Mouse (Mus musculus) heart, embryonic 15.5 days (tissue): Measurements from ENCODE around the gene Zfp422. TPM values are rescaled to one million over a fixed set of nuclear protein-coding genes. Genes with fewer than 3 reads are reported as not detected.

Source experiments
- ATAC-seq: fragments of 200-750 bp; cut with Nextera tagmentation; replicated peaks from 2 replicates; pipeline ENCODE4 v1.8.0; 2017; ENCODE audit warnings: low read depth, moderate TSS enrichment; ENCODE audit not compliant: insufficient number of reproducible peaks, insufficient read depth, low FRiP score
- H3K27ac ChIP-seq: fragments of 300-500 bp; sonication (generic); 2 replicates; pipeline ENCODE4 v1.5.1; 2015; ENCODE audit warnings: mild to moderate bottlenecking, inconsistent platforms
- H3K27me3 ChIP-seq: fragments of 300-500 bp; sonication (generic); 2 replicates; pipeline ENCODE4 v1.6.1; 2015; ENCODE audit warnings: inconsistent platforms
- H3K36me3 ChIP-seq: fragments of 300-500 bp; sonication (generic); 2 replicates; pipeline ENCODE4 v1.6.1; 2015; ENCODE audit warnings: mild to moderate bottlenecking, inconsistent platforms
- H3K4me1 ChIP-seq: fragments of 300-500 bp; sonication (generic); replicated peaks from 2 replicates; pipeline ENCODE4 v1.6.1; 2015; ENCODE audit warnings: inconsistent platforms
- H3K4me2 ChIP-seq: fragments of 300-500 bp; sonication (generic); 2 replicates; pipeline ENCODE4 v1.6.1; 2015; ENCODE audit warnings: inconsistent platforms, mild to moderate bottlenecking, moderate library complexity
- H3K4me3 ChIP-seq: fragments of 300-500 bp; sonication (generic); 2 replicates; pipeline ENCODE4 v1.5.1; 2015; ENCODE audit warnings: mild to moderate bottlenecking, inconsistent platforms
- H3K9ac ChIP-seq: fragments of 300-500 bp; sonication (generic); 2 replicates; pipeline ENCODE4 v1.6.1; 2015; ENCODE audit warnings: mild to moderate bottlenecking, inconsistent platforms
- H3K9me3 ChIP-seq: fragments of 300-500 bp; sonication (generic); replicated peaks from 2 replicates; pipeline ENCODE4 v1.6.1; 2016; ENCODE audit warnings: inconsistent platforms
- WGBS: fragments of 180-500 bp; shearing (Covaris S2); methylation state at CpG from one replicate; pipeline ENCODE4 v1.1.7; 2015; ENCODE audit warnings: mixed read lengths; 5-methylcytosine and 5-hydroxymethylcytosine counted together
- polyA plus RNA-seq: library from polyadenylated mRNA; unstranded; fragments of >200 nt; fragmentation: Nextera tagmentation; extraction: Ambion mirVana; gene quantifications from 2 replicates; pipeline ENCODE4 v1.2.1, GENCODE M21; 2015

Gene Zfp422
- polyA plus RNA-seq, 1 experiment from 2014 or later = 74.8 TPM

GRCm38 (mm10) chr6:116647763-116648162 lies 19.0 kb upstream of the Zfp422 start:
- Histone ChIP-seq H3K36me3 (no peaks in the 10 kb centered on the region), H3K9me3 (no peaks in the 10 kb centered on the region), H3K9ac (no peak overlapping the region), H3K27ac (0 out of 2 replicates have a peak overlapping the region, but pooled peaks have one; percentile 15), H3K4me2 (no peak overlapping the region), H3K4me1 (peaks cover 50% of the 10 kb centered on the region), H3K27me3 (no peaks in the 10 kb centered on the region), H3K4me3 (no peak overlapping the region)
- WGBS = 60% methylated on average over 12 of the region's 12 CpGs
- 0 out of 2 replicates have a peak, but pooled peaks have one; percentile 8 for ATAC-seq

DNA sequence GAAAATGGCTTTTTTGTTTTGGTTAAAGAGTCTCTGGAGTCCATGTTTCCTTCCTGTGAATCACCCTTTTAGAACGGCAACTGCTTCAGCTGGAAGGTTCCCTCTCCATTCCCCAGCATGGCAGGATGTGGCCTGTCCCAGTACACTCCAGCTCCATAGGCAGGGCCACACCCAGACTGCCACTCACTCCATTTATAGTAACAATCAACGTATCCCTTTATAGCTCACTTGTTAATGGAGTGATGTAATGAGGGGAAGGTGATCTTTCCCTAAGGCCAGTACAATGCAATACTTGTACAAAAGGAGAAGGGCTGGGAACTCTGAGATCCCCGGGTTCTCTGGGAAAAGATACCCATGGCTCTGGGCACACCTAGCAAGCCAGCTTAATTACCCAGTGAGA lies 15.5 kb upstream of the Zfp422 start:
- Histone ChIP-seq H3K27ac (peak overlapping the region; percentile 84), H3K27me3 (no peaks in the 10 kb centered on the region), H3K36me3 (no peaks in the 10 kb centered on the region), H3K9ac (no peak overlapping the region), H3K4me2 (no peak overlapping the region), H3K4me1 (peaks cover 39% of the 10 kb centered on the region), H3K9me3 (no peaks in the 10 kb centered on the region), H3K4me3 (no peak overlapping the region)
- peak; percentile 83 for ATAC-seq
- 19% methylated on average over 3 of the region's 3 CpGs for WGBS

GRCm38 (mm10) chr6:116643881-116644280 lies 15.1 kb upstream of the Zfp422 start:
- H3K4me1 ChIP-seq = peaks cover 39% of the 10 kb centered on the region
- no peak overlapping the region for H3K9ac ChIP-seq
- H3K27me3 ChIP-seq = no peaks in the 10 kb centered on the region
- H3K9me3 ChIP-seq = no peaks in the 10 kb centered on the region
- H3K4me3 ChIP-seq = no peak overlapping the region
- H3K4me2 ChIP-seq = no peak overlapping the region
- ATAC-seq = no peak
- H3K36me3 ChIP-seq = no peaks in the 10 kb centered on the region
- 56% methylated on average over 4 of the region's 4 CpGs for WGBS
- H3K27ac ChIP-seq = peak overlapping the region; percentile 84

GRCm38 (mm10) chr6:116642942-116643341 lies 14.1 kb upstream of the Zfp422 start:
- Histone ChIP-seq H3K36me3 (no peaks in the 10 kb centered on the region), H3K27me3 (no peaks in the 10 kb centered on the region), H3K9ac (no peak overlapping the region), H3K4me1 (peaks cover 46% of the 10 kb centered on the region), H3K9me3 (no peaks in the 10 kb centered on the region), H3K4me3 (no peak overlapping the region), H3K4me2 (no peak overlapping the region), H3K27ac (peak overlapping the region; percentile 84; the same call in 1 of the 2 replicates)
- WGBS = 70% methylated on average over 11 of the region's 11 CpGs
- no peak for ATAC-seq

- H3K4me2 ChIP-seq = no peak overlapping the region
- WGBS = 50% methylated on average over 2 of the region's 2 CpGs
- no peak for ATAC-seq
- peaks cover 61% of the 10 kb centered on the region for H3K4me1 ChIP-seq
- no peaks in the 10 kb centered on the region for H3K9me3 ChIP-seq
- no peak overlapping the region for H3K9ac ChIP-seq
- H3K27me3 ChIP-seq = no peaks in the 10 kb centered on the region
- H3K4me3 ChIP-seq = no peak overlapping the region
- peak overlapping the region; percentile 24; the same call in 1 of the 2 replicates for H3K27ac ChIP-seq
- no peaks in the 10 kb centered on the region for H3K36me3 ChIP-seq
Measured at GRCm38 (mm10) chr6:116639663-116640062, 10.9 kb upstream of the Zfp422 start.

GRCm38 (mm10) chr6:116638871-116639270 lies 10.1 kb upstream of the Zfp422 start:
- no peak for ATAC-seq
- no peak overlapping the region for H3K27ac ChIP-seq
- H3K9me3 ChIP-seq = no peaks in the 10 kb centered on the region
- 78% methylated on average over 2 of the region's 2 CpGs for WGBS
- no peak overlapping the region for H3K4me3 ChIP-seq
- peaks cover 63% of the 10 kb centered on the region for H3K4me1 ChIP-seq
- H3K4me2 ChIP-seq = no peak overlapping the region
- H3K9ac ChIP-seq = no peak overlapping the region
- no peaks in the 10 kb centered on the region for H3K36me3 ChIP-seq
- no peaks in the 10 kb centered on the region for H3K27me3 ChIP-seq

DNA sequence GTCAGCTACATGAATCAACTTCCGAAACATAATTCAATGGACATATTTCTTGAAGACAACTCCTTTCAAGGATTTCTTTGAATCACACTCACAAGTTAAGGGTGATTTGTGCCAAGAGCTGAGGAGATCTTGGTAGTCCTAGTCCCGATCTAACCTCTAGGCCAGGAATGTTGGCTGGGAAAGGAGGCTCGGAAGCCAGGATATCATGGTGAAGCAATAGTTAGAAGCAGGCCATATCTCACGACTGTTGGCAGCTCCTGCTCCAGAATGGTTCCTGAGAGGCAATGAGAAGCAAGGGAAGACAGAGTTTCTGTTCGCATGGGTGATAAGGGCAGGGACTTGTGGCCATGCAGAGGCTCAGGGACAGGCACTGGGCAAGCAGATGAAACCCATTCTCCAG lies 8.7 kb upstream of the Zfp422 start:
- WGBS = 58% methylated on average over 5 of the region's 5 CpGs
- Histone ChIP-seq H3K4me2 (no peak overlapping the region), H3K27me3 (no peaks in the 10 kb centered on the region), H3K4me3 (no peak overlapping the region), H3K36me3 (no peaks in the 10 kb centered on the region), H3K4me1 (peaks cover 55% of the 10 kb centered on the region), H3K9ac (no peak overlapping the region), H3K27ac (peak overlapping the region; percentile 97; the same call in 1 of the 2 replicates), H3K9me3 (no peaks in the 10 kb centered on the region)
- no peak for ATAC-seq

- WGBS = 63% methylated on average over 9 of the region's 9 CpGs
- no peak for ATAC-seq
- no peak overlapping the region for H3K4me2 ChIP-seq
- no peak overlapping the region for H3K4me3 ChIP-seq
- H3K27me3 ChIP-seq = no peaks in the 10 kb centered on the region
- no peaks in the 10 kb centered on the region for H3K9me3 ChIP-seq
- H3K9ac ChIP-seq = no peak overlapping the region
- H3K27ac ChIP-seq = peak overlapping the region; percentile 97
- no peaks in the 10 kb centered on the region for H3K36me3 ChIP-seq
- peaks cover 52% of the 10 kb centered on the region for H3K4me1 ChIP-seq
Measured at GRCm38 (mm10) chr6:116636581-116637235, 7.9 kb upstream of the Zfp422 start.

- H3K9me3 ChIP-seq = no peaks in the 10 kb centered on the region
- H3K36me3 ChIP-seq = no peaks in the 10 kb centered on the region
- 0 out of 2 replicates have a peak overlapping the region, but pooled peaks have one; percentile 7 for H3K9ac ChIP-seq
- 20% methylated on average over 10 of the region's 10 CpGs for WGBS
- H3K4me3 ChIP-seq = no peak overlapping the region
- peak; percentile 96 for ATAC-seq
- H3K4me2 ChIP-seq = no peak overlapping the region
- peaks cover 52% of the 10 kb centered on the region for H3K4me1 ChIP-seq
- H3K27ac ChIP-seq = peak overlapping the region; percentile 97
- no peaks in the 10 kb centered on the region for H3K27me3 ChIP-seq
Measured at GRCm38 (mm10) chr6:116635251-116636180, 6.7 kb upstream of the Zfp422 start.

DNA sequence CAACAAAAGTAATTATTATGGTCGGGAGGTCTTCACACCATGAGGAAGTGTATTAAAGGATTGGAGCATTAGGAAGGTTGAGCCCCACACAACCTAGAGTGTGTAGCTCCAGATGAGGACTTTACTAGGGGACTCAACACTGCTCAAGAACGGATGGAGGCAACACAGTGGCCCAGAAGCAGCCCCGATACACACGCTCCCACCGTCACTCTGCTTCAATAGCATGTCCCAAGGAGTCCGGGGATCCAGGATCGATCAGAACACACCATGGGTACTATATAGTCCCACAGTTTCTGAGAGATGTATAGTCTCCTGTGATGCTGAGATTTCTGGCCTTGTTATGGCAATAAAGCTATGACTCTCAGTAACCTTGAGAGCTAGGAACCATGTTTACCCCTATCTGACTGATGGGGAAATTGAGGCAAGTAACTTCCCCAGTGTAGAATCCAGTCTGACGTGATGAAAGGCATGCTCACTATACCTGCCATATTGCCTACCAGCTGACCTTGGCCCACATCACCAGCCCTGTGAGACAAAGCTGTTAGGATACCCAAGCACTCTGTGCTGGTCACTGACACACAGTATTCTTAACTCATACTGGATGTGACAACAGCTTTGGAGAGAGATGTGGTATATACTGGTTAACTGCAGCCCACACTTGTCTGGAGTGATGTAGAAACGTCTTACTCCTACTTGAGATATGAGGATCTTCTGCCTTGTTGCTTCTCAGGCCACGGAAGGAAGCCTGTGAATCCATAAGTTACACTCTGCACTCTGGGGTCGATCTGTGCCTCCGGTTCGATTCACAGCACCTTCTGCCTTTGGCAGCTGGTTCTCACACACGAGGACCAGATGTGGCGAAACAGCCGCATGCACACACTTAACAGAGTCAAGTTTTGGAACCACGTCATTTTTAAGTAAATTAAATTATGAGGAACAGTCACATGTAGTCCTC lies 5.2 kb upstream of the Zfp422 start:
- H3K4me3 ChIP-seq = no peak overlapping the region
- H3K4me2 ChIP-seq = no peak overlapping the region
- peaks cover 54% of the 10 kb centered on the region for H3K4me1 ChIP-seq
- 90% methylated on average over 17 of the region's 17 CpGs for whole genome bisulfite sequencing
- no peaks in the 10 kb centered on the region for H3K9me3 ChIP-seq
- no peaks in the 10 kb centered on the region for H3K27me3 ChIP-seq
- H3K36me3 ChIP-seq = no peaks in the 10 kb centered on the region
- no peak overlapping the region for H3K9ac ChIP-seq
- peak overlapping the region; percentile 97 for H3K27ac ChIP-seq
- ATAC-seq = no peak

GRCm38 (mm10) chr6:116632129-116632528 lies 3.3 kb upstream of the Zfp422 start:
- no peak overlapping the region for H3K4me3 ChIP-seq
- H3K36me3 ChIP-seq = no peaks in the 10 kb centered on the region
- H3K9ac ChIP-seq = no peak overlapping the region
- 39% methylated on average over 1 of the region's 1 CpGs for WGBS
- H3K27me3 ChIP-seq = no peaks in the 10 kb centered on the region
- no peaks in the 10 kb centered on the region for H3K9me3 ChIP-seq
- H3K4me1 ChIP-seq = peaks cover 43% of the 10 kb centered on the region
- ATAC-seq = no peak
- no peak overlapping the region for H3K27ac ChIP-seq
- H3K4me2 ChIP-seq = no peak overlapping the region
